Mouse (Mus musculus): ENCODE results near the gene Agtpbp1. TPM values are rescaled to one million over a fixed set of nuclear protein-coding genes. Genes with fewer than 3 reads are reported as not detected.

The Agtpbp1 gene
- polyA plus RNA-seq, 1 experiment from 2014 or later: 12.3 TPM

DNA sequence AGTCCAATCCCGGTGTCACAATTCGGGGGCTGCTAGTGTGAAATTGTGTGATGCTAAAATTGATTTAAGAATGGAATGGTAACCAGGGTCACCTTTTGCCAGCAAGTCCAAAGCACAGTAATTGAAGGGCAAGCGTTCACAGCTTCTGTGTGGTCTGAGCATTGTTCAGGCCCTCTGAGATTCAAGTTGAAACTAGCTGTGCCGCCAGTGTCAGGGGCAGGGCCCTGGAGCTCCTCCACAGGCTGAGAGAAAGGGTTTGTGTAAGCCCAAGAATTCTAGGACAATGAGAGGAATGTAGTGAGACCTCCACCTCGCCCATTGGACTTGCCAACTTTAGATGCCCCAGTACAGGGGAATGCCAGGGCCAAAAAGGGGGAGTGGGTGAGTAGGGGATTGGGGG lies 161.2 kb downstream of the Agtpbp1 start:
- no peak for DNase-seq (ENCODE audit: low spot score)
- Histone ChIP-seq H3K9me3 (no peaks in the 10 kb centered on the region), H3K4me3 (no peak overlapping the region), H3K27ac (no peak overlapping the region), H3K27me3 (ENCODE audit: insufficient read depth, poor library complexity, severe bottlenecking) (no peaks in the 10 kb centered on the region), H3K36me3 (no peaks in the 10 kb centered on the region), H3K4me1 (replicated peaks) (peaks cover 12% of the 10 kb centered on the region; the same call in 1 of the 2 replicates)
- WGBS: 61% methylated on average over 5 of the region's 5 CpGs

DNA sequence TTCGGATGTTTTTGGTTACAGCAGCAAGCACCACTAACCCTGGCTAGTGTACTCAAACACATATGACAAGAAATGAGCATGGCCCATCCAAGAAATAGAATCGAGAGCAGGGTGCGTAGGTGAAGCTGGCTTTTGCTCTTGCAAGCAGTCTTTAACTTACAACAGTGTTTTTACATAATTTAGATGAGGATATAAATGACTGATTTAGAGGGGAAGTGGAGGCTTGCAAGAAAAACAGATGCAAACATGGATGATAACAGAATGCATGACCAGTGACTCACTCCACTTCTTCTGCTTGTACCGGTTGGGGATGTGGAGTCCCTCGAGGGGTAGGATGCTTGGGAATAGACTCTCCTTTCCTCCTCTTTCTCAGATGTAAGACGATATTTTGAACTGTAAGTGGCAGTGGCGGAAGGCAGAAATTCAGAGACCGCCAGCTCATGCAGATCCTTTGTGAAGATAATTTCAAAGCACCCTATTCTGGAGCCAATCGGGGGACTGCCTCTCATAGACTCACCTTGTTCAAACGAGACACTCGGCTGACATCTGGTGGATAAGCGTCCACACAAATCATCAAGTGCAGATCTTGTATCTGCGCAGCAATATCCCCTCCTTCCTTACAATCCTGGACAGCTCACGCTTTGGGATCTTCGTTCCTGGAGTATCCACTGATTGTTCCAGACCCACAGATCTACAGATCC lies 168.3 kb downstream of the Agtpbp1 start:
- H3K27me3 ChIP-seq (ENCODE audit: insufficient read depth, poor library complexity, severe bottlenecking): no peaks in the 10 kb centered on the region
- peaks cover 7% of the 10 kb centered on the region; the same call in 1 of the 2 replicates for H3K4me1 ChIP-seq (replicated peaks)
- no peaks in the 10 kb centered on the region for H3K9me3 ChIP-seq
- DNase-seq (ENCODE audit: low spot score): no peak
- no peaks in the 10 kb centered on the region for H3K36me3 ChIP-seq
- H3K27ac ChIP-seq: no peak overlapping the region
- WGBS: 90% methylated on average over 15 of the region's 15 CpGs
- no peak overlapping the region for H3K4me3 ChIP-seq

- no peaks in the 10 kb centered on the region for H3K9me3 ChIP-seq
- WGBS: 95% methylated on average over 9 of the region's 9 CpGs
- no peak for DNase-seq (ENCODE audit: low spot score)
- H3K27me3 ChIP-seq (ENCODE audit: insufficient read depth, poor library complexity, severe bottlenecking): no peaks in the 10 kb centered on the region
- no peaks in the 10 kb centered on the region for H3K36me3 ChIP-seq
- H3K4me3 ChIP-seq: no peak overlapping the region
- peaks cover 2% of the 10 kb centered on the region; the same call in 1 of the 2 replicates for H3K4me1 ChIP-seq (replicated peaks)
- H3K27ac ChIP-seq: no peak overlapping the region
Measured at GRCm38 (mm10) chr13:59413885-59414284, 171.1 kb downstream of the Agtpbp1 start.

- H3K27ac ChIP-seq: no peak overlapping the region
- H3K4me1 ChIP-seq (replicated peaks): no peaks in the 10 kb centered on the region; the same call in 1 of the 2 replicates
- H3K4me3 ChIP-seq: no peak overlapping the region
- no peaks in the 10 kb centered on the region for H3K9me3 ChIP-seq
- no peak for DNase-seq (ENCODE audit: low spot score)
- H3K36me3 ChIP-seq: no peaks in the 10 kb centered on the region
- 94% methylated on average over 4 of the region's 4 CpGs for WGBS
- no peaks in the 10 kb centered on the region for H3K27me3 ChIP-seq (ENCODE audit: insufficient read depth, poor library complexity, severe bottlenecking)
Measured at GRCm38 (mm10) chr13:59412672-59413071, 172.4 kb downstream of the Agtpbp1 start.

DNA sequence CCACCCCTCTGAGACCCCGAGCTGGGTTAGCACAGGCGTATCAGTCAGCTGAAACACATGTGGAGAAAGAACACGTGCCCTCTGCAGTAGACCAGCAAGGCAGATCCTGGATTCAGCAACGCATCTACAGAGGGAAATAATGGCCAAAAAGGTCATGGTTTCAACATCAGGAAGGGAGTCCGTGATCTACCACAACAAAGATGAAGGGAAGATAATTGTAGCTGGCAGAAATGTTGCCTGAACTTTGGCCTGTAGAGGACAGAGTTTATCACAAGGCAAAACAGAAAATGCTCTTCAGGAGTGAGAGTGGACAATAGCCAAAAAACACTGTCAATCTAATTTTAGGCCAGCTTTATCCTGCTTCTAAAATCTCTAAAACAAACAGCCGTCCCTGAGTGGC lies 177.8 kb downstream of the Agtpbp1 start:
- 86% methylated on average over 6 of the region's 6 CpGs for WGBS
- Histone ChIP-seq H3K4me3 (no peak overlapping the region), H3K36me3 (no peaks in the 10 kb centered on the region), H3K27me3 (ENCODE audit: insufficient read depth, poor library complexity, severe bottlenecking) (no peaks in the 10 kb centered on the region), H3K27ac (no peak overlapping the region), H3K4me1 (replicated peaks) (peaks cover 11% of the 10 kb centered on the region), H3K9me3 (no peaks in the 10 kb centered on the region)
- DNase-seq (ENCODE audit: low spot score): no peak

- H3K27ac ChIP-seq: peak overlapping the region; percentile 69
Measured at GRCm38 (mm10) chr13:59402026-59402775, 182.8 kb downstream of the Agtpbp1 start.

DNA sequence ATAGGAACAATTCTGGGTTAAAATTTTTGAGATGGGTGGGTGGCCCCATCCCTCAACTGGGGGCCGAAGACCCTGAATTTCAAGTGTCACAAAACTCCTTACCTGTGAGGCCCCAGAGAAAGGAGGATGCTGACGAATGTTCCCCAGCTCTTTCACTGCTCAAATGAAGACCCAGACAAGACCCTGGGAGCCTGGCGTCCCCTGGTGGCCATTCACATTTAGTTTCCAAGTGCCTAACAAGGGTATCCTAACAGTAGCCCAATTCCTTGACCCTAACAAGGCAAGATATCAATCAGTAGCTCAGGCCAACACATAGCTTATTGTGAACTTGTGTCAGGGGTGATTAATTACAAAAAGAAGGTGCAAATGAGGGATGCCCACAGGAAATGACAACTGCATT lies 187.5 kb downstream of the Agtpbp1 start:
- peaks cover 10% of the 10 kb centered on the region for H3K4me1 ChIP-seq (replicated peaks)
- WGBS: 28% methylated on average over 3 of the region's 3 CpGs
- H3K36me3 ChIP-seq: no peaks in the 10 kb centered on the region
- DNase-seq (ENCODE audit: low spot score): peak; percentile 54
- H3K27me3 ChIP-seq (ENCODE audit: insufficient read depth, poor library complexity, severe bottlenecking): no peaks in the 10 kb centered on the region
- no peak overlapping the region for H3K27ac ChIP-seq
- no peaks in the 10 kb centered on the region for H3K9me3 ChIP-seq
- H3K4me3 ChIP-seq: no peak overlapping the region

More at GRCm38 (mm10) chr13:59402026-59402775, 182.8 kb downstream of the Agtpbp1 start:
- Histone ChIP-seq H3K4me1 (replicated peaks) (peaks cover 17% of the 10 kb centered on the region), H3K9me3 (no peaks in the 10 kb centered on the region), H3K36me3 (no peaks in the 10 kb centered on the region), H3K27me3 (ENCODE audit: insufficient read depth, poor library complexity, severe bottlenecking) (no peaks in the 10 kb centered on the region), H3K4me3 (no peak overlapping the region)
- WGBS: 69% methylated on average over 14 of the region's 14 CpGs
- no peak for DNase-seq (ENCODE audit: low spot score)

Other genes starting within 250 kb of the Agtpbp1 start
- 104 and 105 TPM in 2 replicates for gene Naa35, start within 50 bp of the Agtpbp1 start, polyA plus RNA-seq (2016; fragmentation: Nextera tagmentation; extraction: Ambion mirVana)
- 144 and 181 TPM in 2 replicates for gene Golm1, start 90.6 kb upstream of the Agtpbp1 start, polyA plus RNA-seq (2016; fragmentation: Nextera tagmentation; extraction: Ambion mirVana)
- gene 4921517D22Rik, start 108.9 kb upstream of the Agtpbp1 start, polyA plus RNA-seq (2016; fragmentation: Nextera tagmentation; extraction: Ambion mirVana): not detected in 2 replicates
- 0.05 TPM in 1 of 2 replicates, not detected in the other for gene Spata31d1a, start 125.1 kb upstream of the Agtpbp1 start, polyA plus RNA-seq (2016; fragmentation: Nextera tagmentation; extraction: Ambion mirVana)
- 0.04 TPM in 1 of 2 replicates, not detected in the other for gene Spata31d1b, start 127.1 kb upstream of the Agtpbp1 start, polyA plus RNA-seq (2016; fragmentation: Nextera tagmentation; extraction: Ambion mirVana)
- not detected in 2 replicates for gene Spata31d1d, start 146.5 kb upstream of the Agtpbp1 start, polyA plus RNA-seq (2016; fragmentation: Nextera tagmentation; extraction: Ambion mirVana)
- gene 1700014D04Rik, start 161.5 kb upstream of the Agtpbp1 start, polyA plus RNA-seq (2016; fragmentation: Nextera tagmentation; extraction: Ambion mirVana): 0.18 TPM in 1 of 2 replicates, not detected in the other
- 101 and 116 TPM in 2 replicates for gene Isca1, start 184.6 kb upstream of the Agtpbp1 start, polyA plus RNA-seq (2016; fragmentation: Nextera tagmentation; extraction: Ambion mirVana)
- gene Gm49354, start 197.0 kb upstream of the Agtpbp1 start, polyA plus RNA-seq (2016; fragmentation: Nextera tagmentation; extraction: Ambion mirVana): not detected in 2 replicates
- gene Tut7, start 237.9 kb upstream of the Agtpbp1 start, polyA plus RNA-seq (2016; fragmentation: Nextera tagmentation; extraction: Ambion mirVana): 35.4 and 40.2 TPM in 2 replicates